Mouse (Mus musculus): Measurements from ENCODE around the gene Gsap. TPM values are rescaled to one million over a fixed set of nuclear protein-coding genes. Genes with fewer than 3 reads are reported as not detected.

Gene Gsap
- 10.8 TPM for polyA plus RNA-seq (2014; fragmentation: Illumina TruSeq; extraction: RNeasy Lipid Tissue Mini Kit (QIAGEN cat#74804); ENCODE audit: low read depth, low replicate concordance)

GRCm38 (mm10) chr5:21185764-21186685 is at the start of gene Gsap:
Gene Gsap, plus strand, starts transcription at chr5:21186255.

Other genes with a start within 250 kb of the Gsap start
- gene Rsbn1l, start 229.9 kb upstream of the Gsap start, polyA plus RNA-seq (2014; fragmentation: Illumina TruSeq; extraction: RNeasy Lipid Tissue Mini Kit (QIAGEN cat#74804); ENCODE audit: low read depth, low replicate concordance) = 31.7 TPM
- gene Ptpn12, start 130.3 kb upstream of the Gsap start, polyA plus RNA-seq (2014; fragmentation: Illumina TruSeq; extraction: RNeasy Lipid Tissue Mini Kit (QIAGEN cat#74804); ENCODE audit: low read depth, low replicate concordance) = 82.1 TPM
- 8.9 TPM for gene Fgl2, start 186.4 kb downstream of the Gsap start, polyA plus RNA-seq (2014; fragmentation: Illumina TruSeq; extraction: RNeasy Lipid Tissue Mini Kit (QIAGEN cat#74804); ENCODE audit: low read depth, low replicate concordance)
- not detected for gene Ccdc146, start 238.4 kb downstream of the Gsap start, polyA plus RNA-seq (2014; fragmentation: Illumina TruSeq; extraction: RNeasy Lipid Tissue Mini Kit (QIAGEN cat#74804); ENCODE audit: low read depth, low replicate concordance)
- gene Fam185a, start 238.7 kb downstream of the Gsap start, polyA plus RNA-seq (2014; fragmentation: Illumina TruSeq; extraction: RNeasy Lipid Tissue Mini Kit (QIAGEN cat#74804); ENCODE audit: low read depth, low replicate concordance) = 15.6 TPM

Data from kidney, adult 10 weeks (tissue).